Mouse (Mus musculus) kidney, embryonic 16.5 days (tissue): Measurements from ENCODE around the gene Dcdc2b. TPM values are rescaled to one million over a fixed set of nuclear protein-coding genes. Genes with fewer than 3 reads are reported as not detected.

ENCODE experiments used
- polyA plus RNA-seq: library from polyadenylated mRNA; unstranded; fragments of >200 nt; fragmentation: Nextera tagmentation; extraction: Ambion mirVana; gene quantifications from 2 replicates; pipeline ENCODE4 v1.2.1, GENCODE M21; 2015

Dcdc2b gene
- polyA plus RNA-seq, 1 experiment from 2014 or later, result 2.6 TPM

Other genes with a start within 250 kb of the Dcdc2b start
- 17.2 and 18.4 TPM in 2 replicates for gene Zbtb8a, start 236.1 kb downstream of the Dcdc2b start, polyA plus RNA-seq
- gene Zbtb8b, start 173.4 kb downstream of the Dcdc2b start, polyA plus RNA-seq, result 5.7 and 5.8 TPM in 2 replicates
- gene Bsdc1, start 152.7 kb downstream of the Dcdc2b start, polyA plus RNA-seq, result 31.8 and 33.6 TPM in 2 replicates
- gene Tssk3, start 123.2 kb downstream of the Dcdc2b start, polyA plus RNA-seq, result not detected in 2 replicates
- gene Fam229a, start 123.1 kb downstream of the Dcdc2b start, polyA plus RNA-seq, result 0.35 TPM in 1 of 2 replicates, not detected in the other
- gene Marcksl1, start 100.7 kb downstream of the Dcdc2b start, polyA plus RNA-seq, result 761 and 859 TPM in 2 replicates
- 285 and 304 TPM in 2 replicates for gene Hdac1, start 71.5 kb downstream of the Dcdc2b start, polyA plus RNA-seq
- gene Lck, start 40.6 kb downstream of the Dcdc2b start, polyA plus RNA-seq, result 10.8 and 13.0 TPM in 2 replicates
- gene Fam167b, start 35.7 kb downstream of the Dcdc2b start, polyA plus RNA-seq, result 35.9 and 37.8 TPM in 2 replicates
- gene Eif3i, start 13.6 kb downstream of the Dcdc2b start, polyA plus RNA-seq, result 296 and 307 TPM in 2 replicates
- 216 and 221 TPM in 2 replicates for gene Tmem234, start 13.6 kb downstream of the Dcdc2b start, polyA plus RNA-seq
- gene Iqcc, start 4.8 kb upstream of the Dcdc2b start, polyA plus RNA-seq, result 34.8 and 38.2 TPM in 2 replicates
- gene Ccdc28b, start 9.7 kb upstream of the Dcdc2b start, polyA plus RNA-seq, result 64.1 and 71.7 TPM in 2 replicates
- 89.5 and 94.4 TPM in 2 replicates for gene Txlna, start 26.8 kb upstream of the Dcdc2b start, polyA plus RNA-seq
- 19.9 and 21.3 TPM in 2 replicates for gene Kpna6, start 58.5 kb upstream of the Dcdc2b start, polyA plus RNA-seq
- 20.6 and 21.7 TPM in 2 replicates for gene Tmem39b, start 82.6 kb upstream of the Dcdc2b start, polyA plus RNA-seq
- gene Khdrbs1, start 128.0 kb upstream of the Dcdc2b start, polyA plus RNA-seq, result 92.1 and 105 TPM in 2 replicates
- gene Ptp4a2, start 197.0 kb upstream of the Dcdc2b start, polyA plus RNA-seq, result 272 and 298 TPM in 2 replicates